Mouse (Mus musculus) neural tube, embryonic 11.5 days (tissue): ENCODE measurements at regions not wholly inside any gene's neighbourhood (a gene's known extent, or its start where the extent isn't known, plus 50 kb on each side); places are given as distances from the start of the nearest gene placed in this dataset.

Experiments
- ATAC-seq: fragments of 200-750 bp; cut with Nextera tagmentation; 2 replicates; pipeline ENCODE4 v1.8.0; 2017; ENCODE audit warnings: moderate number of reproducible peaks, mild to moderate bottlenecking, moderate TSS enrichment, moderate library complexity; ENCODE audit not compliant: insufficient read depth, low FRiP score, low TSS enrichment
- DNase-seq: peaks from one replicate; pipeline ENCODE4 v3.0.0-alpha.2; 2015; ENCODE audit warnings: low spot score
- H3K27ac ChIP-seq: fragments of 300-500 bp; sonication (generic); 2 replicates; pipeline ENCODE4 v1.5.1; 2014; ENCODE audit warnings: low read depth, mild to moderate bottlenecking, low read length
- H3K27me3 ChIP-seq: fragments of 300-500 bp; sonication (generic); 2 replicates; pipeline ENCODE4 v1.6.1; 2014; ENCODE audit warnings: mild to moderate bottlenecking, low read length, mixed read lengths; ENCODE audit not compliant: control insufficient read depth, insufficient read depth
- H3K36me3 ChIP-seq: fragments of 300-500 bp; sonication (generic); 2 replicates; pipeline ENCODE4 v1.6.1; 2014; ENCODE audit warnings: mild to moderate bottlenecking, low read length, moderate library complexity, mixed read lengths; ENCODE audit not compliant: control insufficient read depth, insufficient read depth
- H3K4me1 ChIP-seq: fragments of 300-500 bp; sonication (generic); 2 replicates; pipeline ENCODE4 v1.6.1; 2014; ENCODE audit warnings: low read length, mixed read lengths; ENCODE audit not compliant: control insufficient read depth, insufficient read depth
- H3K4me2 ChIP-seq: fragments of 300-500 bp; sonication (generic); 2 replicates; pipeline ENCODE4 v1.6.1; 2014; ENCODE audit warnings: low read depth, mild to moderate bottlenecking, moderate library complexity
- H3K4me3 ChIP-seq: fragments of 300-500 bp; sonication (generic); 2 replicates; pipeline ENCODE4 v1.5.1; 2014; ENCODE audit warnings: low read depth, low read length
- H3K9ac ChIP-seq: fragments of 300-500 bp; sonication (generic); 2 replicates; pipeline ENCODE4 v1.6.1; 2014; ENCODE audit warnings: mild to moderate bottlenecking, low read length
- H3K9me3 ChIP-seq: fragments of 300-500 bp; sonication (generic); 2 replicates; pipeline ENCODE4 v1.6.1; 2016; ENCODE audit warnings: low read length; ENCODE audit not compliant: control insufficient read depth
- WGBS: fragments of 180-500 bp; shearing (Covaris S2); extraction: QIAGEN DNeasy Blood & Tissue Kit; methylation state at CpG from one replicate; pipeline ENCODE4 v1.1.7; 2014; 5-methylcytosine and 5-hydroxymethylcytosine counted together

DNA sequence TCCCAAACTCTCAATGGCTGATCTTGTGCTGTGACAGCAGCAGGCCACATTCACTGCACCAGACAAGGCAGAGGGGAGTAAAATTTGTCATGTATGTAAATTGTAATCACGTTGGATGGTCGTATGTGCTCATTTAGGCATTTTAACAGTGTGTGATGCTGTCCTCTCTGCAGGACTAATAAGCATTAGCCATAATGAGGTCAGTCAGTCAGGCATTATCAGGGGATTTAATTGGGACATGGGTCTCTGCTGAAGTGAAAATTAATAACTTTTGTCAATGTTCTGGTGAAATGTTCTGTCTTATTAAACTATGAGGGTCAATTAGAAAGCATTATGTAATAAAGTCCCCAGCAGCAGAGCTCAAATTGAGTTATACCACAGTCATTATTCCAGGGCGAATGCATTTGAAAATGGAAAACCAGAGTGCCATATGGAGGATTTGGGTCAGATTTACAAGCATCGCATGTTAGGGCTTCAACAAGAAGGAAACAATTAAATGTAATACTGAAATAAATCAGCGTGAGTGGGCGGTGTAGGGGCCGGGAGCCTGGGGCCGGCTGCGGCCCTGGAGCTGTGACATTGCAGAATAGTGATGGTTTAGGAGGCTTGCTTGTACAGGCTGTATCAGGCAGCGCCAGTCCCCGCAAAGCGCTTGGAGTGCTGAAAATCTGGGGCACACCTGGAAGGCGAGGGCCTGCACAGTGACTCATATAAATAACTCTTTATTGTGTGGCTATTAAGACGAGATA, 537.7 kb downstream of the Bnc2 start:
- 51% methylated on average over 14 of the region's 14 CpGs for WGBS
- no peaks in the 10 kb centered on the region for H3K4me1 ChIP-seq
- no peak overlapping the region for H3K9ac ChIP-seq
- H3K9me3 ChIP-seq: no peaks in the 10 kb centered on the region
- no peak overlapping the region for H3K4me3 ChIP-seq
- ATAC-seq: peak; percentile 82
- peak; percentile 47 for DNase-seq
- no peak overlapping the region for H3K27ac ChIP-seq
- H3K27me3 ChIP-seq: no peaks in the 10 kb centered on the region
- no peaks in the 10 kb centered on the region for H3K36me3 ChIP-seq
- no peak overlapping the region for H3K4me2 ChIP-seq

- no peak overlapping the region for H3K4me2 ChIP-seq
These were observed 525.7 kb downstream of the Bnc2 start for GRCm38 (mm10) chr4:84149149-84150050.

GRCm38 (mm10) chr4:84150698-84151097, 524.4 kb downstream of the Bnc2 start:
- no peak overlapping the region for H3K27ac ChIP-seq
- WGBS: 44% methylated on average over 3 of the region's 3 CpGs

More at GRCm38 (mm10) chr4:84149149-84150050, 525.7 kb downstream of the Bnc2 start:
- Histone ChIP-seq H3K9me3 (no peaks in the 10 kb centered on the region), H3K36me3 (no peaks in the 10 kb centered on the region), H3K9ac (no peak overlapping the region), H3K4me1 (peaks cover 14% of the 10 kb centered on the region), H3K4me3 (no peak overlapping the region), H3K27me3 (no peaks in the 10 kb centered on the region), H3K27ac (no peak overlapping the region)
- WGBS: 84% methylated on average over 13 of the region's 13 CpGs
- DNase-seq: no peak
- ATAC-seq: no peak

DNA sequence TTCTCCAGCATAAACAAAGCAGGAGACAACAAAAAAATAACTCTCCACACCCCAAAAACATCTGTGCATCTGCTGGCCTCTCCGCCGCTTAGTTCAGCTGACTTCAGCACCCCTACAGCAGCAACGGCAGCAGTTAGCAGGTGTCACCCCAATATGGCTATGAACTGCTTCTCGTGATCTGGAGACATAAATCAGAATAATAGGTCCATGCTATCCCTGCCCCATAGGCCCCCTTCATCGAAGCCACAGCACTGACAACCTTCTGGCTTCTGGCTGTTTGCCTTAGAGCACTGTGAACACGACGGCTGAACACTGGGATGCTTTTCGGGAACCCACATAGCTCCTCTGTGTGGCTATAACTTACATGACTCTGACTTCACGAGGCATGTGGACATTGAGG, 523.8 kb downstream of the Bnc2 start:
- ATAC-seq (no peak), DNase-seq (no peak)
- H3K27ac ChIP-seq: peak overlapping the region; percentile 6; the same call in 1 of the 2 replicates
- no peak overlapping the region for H3K4me3 ChIP-seq
- 63% methylated on average over 9 of the region's 9 CpGs for WGBS
- no peaks in the 10 kb centered on the region for H3K27me3 ChIP-seq
- H3K9me3 ChIP-seq: no peaks in the 10 kb centered on the region
- no peak overlapping the region for H3K4me2 ChIP-seq
- H3K4me1 ChIP-seq: peaks cover 14% of the 10 kb centered on the region
- H3K36me3 ChIP-seq: no peaks in the 10 kb centered on the region
- no peak overlapping the region for H3K9ac ChIP-seq

More at GRCm38 (mm10) chr4:84150698-84151097, 524.4 kb downstream of the Bnc2 start:
- H3K9ac ChIP-seq: no peak overlapping the region
- no peak overlapping the region for H3K4me3 ChIP-seq
- H3K27me3 ChIP-seq: no peaks in the 10 kb centered on the region
- H3K4me2 ChIP-seq: no peak overlapping the region
- H3K4me1 ChIP-seq: peaks cover 14% of the 10 kb centered on the region
- DNase-seq (no peak), ATAC-seq (no peak)
- no peaks in the 10 kb centered on the region for H3K9me3 ChIP-seq
- H3K36me3 ChIP-seq: no peaks in the 10 kb centered on the region

DNA sequence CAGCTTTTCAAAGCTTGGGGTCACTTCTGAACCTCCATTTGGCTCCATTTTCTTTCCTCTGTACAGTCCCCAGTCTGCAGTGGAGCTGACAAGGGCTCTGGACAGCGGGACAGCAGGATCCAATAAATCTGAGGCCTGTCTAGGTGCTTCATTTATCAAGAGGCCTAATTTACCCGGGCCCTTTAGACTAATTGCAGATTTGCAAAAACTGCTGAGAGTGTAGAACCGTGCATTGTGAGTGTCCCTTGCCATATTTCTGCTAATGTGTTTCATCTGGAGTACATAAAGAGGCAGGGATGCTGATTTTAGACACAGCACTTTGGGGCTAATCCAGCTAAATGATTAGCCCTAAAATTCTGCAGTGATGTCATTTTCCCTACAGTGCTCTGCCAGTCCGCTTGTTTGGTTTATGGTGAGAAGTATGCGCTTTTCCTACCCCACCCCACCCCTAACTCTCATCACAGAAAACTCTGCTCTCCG, 523.1 kb downstream of the Bnc2 start:
- Histone ChIP-seq H3K4me3 (no peak overlapping the region), H3K27ac (no peak overlapping the region), H3K4me1 (peaks cover 14% of the 10 kb centered on the region), H3K27me3 (no peaks in the 10 kb centered on the region), H3K36me3 (no peaks in the 10 kb centered on the region), H3K9me3 (no peaks in the 10 kb centered on the region), H3K9ac (no peak overlapping the region; the same call in 1 of the 2 replicates), H3K4me2 (no peak overlapping the region)
- DNase-seq: no peak
- no peak for ATAC-seq
- WGBS: 40% methylated on average over 6 of the region's 6 CpGs

- no peaks in the 10 kb centered on the region for H3K27me3 ChIP-seq
- H3K4me2 ChIP-seq: no peak overlapping the region
- H3K27ac ChIP-seq: no peak overlapping the region
- no peaks in the 10 kb centered on the region for H3K9me3 ChIP-seq
- no peak overlapping the region for H3K9ac ChIP-seq
- H3K4me1 ChIP-seq: peaks cover 14% of the 10 kb centered on the region
- no peak overlapping the region for H3K4me3 ChIP-seq
- 91% methylated on average over 9 of the region's 9 CpGs for WGBS
- ATAC-seq (no peak), DNase-seq (no peak)
- no peaks in the 10 kb centered on the region for H3K36me3 ChIP-seq
These were observed 521.5 kb downstream of the Bnc2 start for GRCm38 (mm10) chr4:84153571-84153970.

DNA sequence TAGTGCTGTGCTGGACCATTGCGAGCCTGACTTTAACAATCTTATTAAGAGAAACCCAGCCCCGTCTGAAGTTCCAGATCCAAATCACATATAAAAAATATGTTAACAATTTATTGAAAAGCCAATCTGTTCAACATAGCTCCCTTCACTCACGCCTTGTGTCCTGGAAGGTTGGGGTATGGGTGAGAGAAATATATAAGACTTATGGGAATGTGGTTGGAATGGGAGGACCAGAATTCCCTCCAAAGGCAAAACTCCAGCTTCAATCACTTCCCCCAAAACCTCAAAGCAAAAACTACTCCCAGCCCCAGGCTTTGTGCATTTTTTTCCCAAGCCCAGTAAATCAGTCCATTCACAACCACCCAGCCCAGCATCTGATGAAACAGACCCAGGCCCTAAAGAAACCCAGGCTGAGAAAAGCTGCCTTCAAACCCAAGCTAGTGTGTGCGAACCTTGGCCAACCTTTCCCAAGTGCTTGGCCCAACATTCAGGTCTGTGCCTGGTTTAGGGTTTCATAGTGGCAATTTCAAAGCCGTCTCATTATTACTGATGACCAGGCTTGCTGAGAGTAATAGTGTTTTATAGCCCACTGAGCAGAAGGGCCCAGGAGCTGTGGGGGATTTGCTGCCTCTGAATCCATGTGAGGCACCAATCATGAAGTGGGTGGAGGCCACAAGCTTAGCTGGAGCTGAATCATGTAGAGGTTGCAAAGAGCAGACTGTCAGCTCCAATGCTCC, 517.0 kb downstream of the Bnc2 start:
- WGBS: 73% methylated on average over 5 of the region's 5 CpGs
- Histone ChIP-seq H3K9me3 (no peaks in the 10 kb centered on the region), H3K4me1 (no peaks in the 10 kb centered on the region), H3K27me3 (no peaks in the 10 kb centered on the region), H3K36me3 (no peaks in the 10 kb centered on the region), H3K9ac (no peak overlapping the region), H3K27ac (no peak overlapping the region), H3K4me2 (no peak overlapping the region), H3K4me3 (no peak overlapping the region)
- no peak for DNase-seq
- ATAC-seq: no peak

GRCm38 (mm10) chr4:84163362-84163761, 511.7 kb downstream of the Bnc2 start:
- H3K4me1 ChIP-seq: no peaks in the 10 kb centered on the region
- H3K27ac ChIP-seq: no peak overlapping the region

More at GRCm38 (mm10) chr4:84163362-84163761, 511.7 kb downstream of the Bnc2 start:
- Histone ChIP-seq H3K9me3 (no peaks in the 10 kb centered on the region), H3K9ac (no peak overlapping the region), H3K4me2 (no peak overlapping the region), H3K4me3 (no peak overlapping the region), H3K36me3 (no peaks in the 10 kb centered on the region), H3K27me3 (no peaks in the 10 kb centered on the region)
- DNase-seq: no peak
- no peak for ATAC-seq
- 89% methylated on average over 6 of the region's 6 CpGs for WGBS
